Mouse (Mus musculus) lung, adult 2 months (tissue): ENCODE measurements around the gene Fam169b.

Source experiments
- CTCF ChIP-seq: fragments of 200-500 bp; IDR thresholded peaks from 2 replicates; pipeline ENCODE4 v1.5.1; 2011; ENCODE audit warnings: mild to moderate bottlenecking, low read length, control low read depth; ENCODE audit not compliant: insufficient read depth
- POLR2A ChIP-seq: fragments of 200-500 bp; IDR thresholded peaks from 2 replicates; pipeline ENCODE4 v1.6.1; 2011; ENCODE audit warnings: low read depth, mild to moderate bottlenecking, control low read depth, low read length, borderline replicate concordance; ENCODE audit errors: extremely low read depth

DNA sequence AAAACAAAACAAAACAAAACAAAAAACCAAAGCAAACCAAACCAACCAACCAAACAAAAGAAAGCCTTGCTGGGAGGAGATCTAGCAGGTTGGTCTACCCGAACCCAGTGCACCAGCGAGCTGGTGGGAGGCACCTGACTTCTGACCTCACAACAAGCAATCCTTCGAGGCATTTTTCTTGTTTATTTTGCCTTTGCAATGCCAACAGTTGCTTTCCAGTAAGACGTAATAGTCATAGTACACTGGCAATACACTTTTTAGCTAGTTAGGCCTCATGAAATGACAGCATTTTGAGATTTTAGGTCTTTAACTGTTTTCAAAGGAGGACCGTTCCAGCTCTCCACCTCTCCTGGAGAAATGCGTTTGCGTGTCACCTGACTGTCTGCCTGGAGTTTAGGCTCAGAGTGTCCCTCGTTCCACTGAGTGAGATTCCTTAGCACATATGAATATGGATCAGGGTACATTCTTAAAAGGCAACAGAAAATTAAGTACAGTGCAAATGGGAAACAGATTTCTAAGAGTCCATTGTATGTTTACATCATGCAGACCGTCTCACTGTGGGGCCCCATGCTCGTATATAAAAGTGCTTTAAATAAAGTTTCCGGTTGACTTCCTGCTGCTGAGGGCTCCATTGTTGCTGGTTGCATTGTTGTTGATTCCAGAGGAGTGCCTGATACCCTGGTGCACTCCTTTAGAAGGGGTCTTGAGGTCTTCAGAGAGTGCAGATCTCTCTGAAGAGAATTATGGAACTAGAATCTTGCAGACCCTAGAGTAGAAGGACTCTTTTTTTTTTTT, 32.3 kb downstream of the Fam169b start:
- TF ChIP-seq CTCF, result no peak
- TF ChIP-seq POLR2A, result no peak
